Mouse (Mus musculus): ENCODE measurements around the gene Tnrc6c. TPM values are rescaled to one million over a fixed set of nuclear protein-coding genes. Genes with fewer than 3 reads are reported as not detected.

Tnrc6c gene
- polyA plus RNA-seq, 1 experiment from 2014 or later, result 8.1 TPM

GRCm38 (mm10) chr11:117655292-117656076 is 1.4 kb downstream of the Tnrc6c start:
- peaks cover 18% of the 10 kb centered on the region for H3K4me1 ChIP-seq (ENCODE audit: control insufficient read depth, insufficient read depth, low read length)
- WGBS (ENCODE audit: insufficient replicate concordance), result under 1% methylated on average over 68 of the region's 80 CpGs
- H3K9ac ChIP-seq (ENCODE audit: low read depth, low read length), result peak overlapping the region; percentile 90
- H3K27ac ChIP-seq (ENCODE audit: low read depth, low read length), result peak overlapping the region; percentile 92
- H3K4me2 ChIP-seq, result peak overlapping the region; percentile 90
- peak overlapping the region; percentile 87 for H3K4me3 ChIP-seq (ENCODE audit: low read depth, low read length)
- no peaks in the 10 kb centered on the region for H3K9me3 ChIP-seq (replicated peaks; ENCODE audit: control insufficient read depth, low read length)
- no peaks in the 10 kb centered on the region for H3K36me3 ChIP-seq (ENCODE audit: control insufficient read depth, insufficient read depth, low read length)
- H3K27me3 ChIP-seq (ENCODE audit: control insufficient read depth, insufficient read depth, low read length), result 0 out of 2 replicates have a peak, but pooled peaks cover 10% of the 10 kb centered on the region
- peak; percentile 9; the same call in 1 of the 2 replicates for ATAC-seq (replicated peaks; ENCODE audit: insufficient number of reproducible peaks, low FRiP score, low TSS enrichment)

- H3K27me3 ChIP-seq (ENCODE audit: control insufficient read depth, insufficient read depth, low read length), result 0 out of 2 replicates have a peak, but pooled peaks cover 10% of the 10 kb centered on the region
- H3K4me1 ChIP-seq (ENCODE audit: control insufficient read depth, insufficient read depth, low read length), result peaks cover 18% of the 10 kb centered on the region
- H3K4me3 ChIP-seq (ENCODE audit: low read depth, low read length), result peak overlapping the region; percentile 87
- H3K9me3 ChIP-seq (replicated peaks; ENCODE audit: control insufficient read depth, low read length), result no peaks in the 10 kb centered on the region
- ATAC-seq (replicated peaks; ENCODE audit: insufficient number of reproducible peaks, low FRiP score, low TSS enrichment), result no peak
- H3K4me2 ChIP-seq, result peak overlapping the region; percentile 90
- H3K9ac ChIP-seq (ENCODE audit: low read depth, low read length), result peak overlapping the region; percentile 90; the same call in 1 of the 2 replicates
- H3K27ac ChIP-seq (ENCODE audit: low read depth, low read length), result peak overlapping the region; percentile 92; the same call in 1 of the 2 replicates
- H3K36me3 ChIP-seq (ENCODE audit: control insufficient read depth, insufficient read depth, low read length), result no peaks in the 10 kb centered on the region
- WGBS (ENCODE audit: insufficient replicate concordance), result 12% methylated on average over 10 of the region's 10 CpGs
These were observed 1.9 kb downstream of the Tnrc6c start for GRCm38 (mm10) chr11:117656077-117656401.

GRCm38 (mm10) chr11:117658974-117659373 is 4.9 kb downstream of the Tnrc6c start:
- Histone ChIP-seq H3K27me3 (ENCODE audit: control insufficient read depth, insufficient read depth, low read length) (no peaks in the 10 kb centered on the region), H3K4me2 (no peak overlapping the region), H3K36me3 (ENCODE audit: control insufficient read depth, insufficient read depth, low read length) (no peaks in the 10 kb centered on the region), H3K4me3 (ENCODE audit: low read depth, low read length) (no peak overlapping the region), H3K9me3 (replicated peaks; ENCODE audit: control insufficient read depth, low read length) (no peaks in the 10 kb centered on the region), H3K9ac (ENCODE audit: low read depth, low read length) (no peak overlapping the region), H3K27ac (ENCODE audit: low read depth, low read length) (no peak overlapping the region), H3K4me1 (ENCODE audit: control insufficient read depth, insufficient read depth, low read length) (peaks cover 19% of the 10 kb centered on the region)
- WGBS (ENCODE audit: insufficient replicate concordance), result 73% methylated on average over 4 of the region's 4 CpGs
- no peak for ATAC-seq (replicated peaks; ENCODE audit: insufficient number of reproducible peaks, low FRiP score, low TSS enrichment)

- WGBS (ENCODE audit: insufficient replicate concordance), result 74% methylated on average over 4 of the region's 4 CpGs
- no peaks in the 10 kb centered on the region for H3K27me3 ChIP-seq (ENCODE audit: control insufficient read depth, insufficient read depth, low read length)
- no peak overlapping the region for H3K4me2 ChIP-seq
- no peak overlapping the region for H3K9ac ChIP-seq (ENCODE audit: low read depth, low read length)
- no peaks in the 10 kb centered on the region for H3K9me3 ChIP-seq (replicated peaks; ENCODE audit: control insufficient read depth, low read length)
- no peak overlapping the region for H3K4me3 ChIP-seq (ENCODE audit: low read depth, low read length)
- H3K4me1 ChIP-seq (ENCODE audit: control insufficient read depth, insufficient read depth, low read length), result peaks cover 26% of the 10 kb centered on the region
- no peak for ATAC-seq (replicated peaks; ENCODE audit: insufficient number of reproducible peaks, low FRiP score, low TSS enrichment)
- H3K27ac ChIP-seq (ENCODE audit: low read depth, low read length), result no peak overlapping the region
- H3K36me3 ChIP-seq (ENCODE audit: control insufficient read depth, insufficient read depth, low read length), result no peaks in the 10 kb centered on the region
These were observed 9.1 kb downstream of the Tnrc6c start for GRCm38 (mm10) chr11:117663036-117663809.

- ATAC-seq (replicated peaks; ENCODE audit: insufficient number of reproducible peaks, low FRiP score, low TSS enrichment), result no peak
- H3K4me1 ChIP-seq (ENCODE audit: control insufficient read depth, insufficient read depth, low read length), result peaks cover 24% of the 10 kb centered on the region
These were observed 9.7 kb downstream of the Tnrc6c start for GRCm38 (mm10) chr11:117663810-117664139.

DNA sequence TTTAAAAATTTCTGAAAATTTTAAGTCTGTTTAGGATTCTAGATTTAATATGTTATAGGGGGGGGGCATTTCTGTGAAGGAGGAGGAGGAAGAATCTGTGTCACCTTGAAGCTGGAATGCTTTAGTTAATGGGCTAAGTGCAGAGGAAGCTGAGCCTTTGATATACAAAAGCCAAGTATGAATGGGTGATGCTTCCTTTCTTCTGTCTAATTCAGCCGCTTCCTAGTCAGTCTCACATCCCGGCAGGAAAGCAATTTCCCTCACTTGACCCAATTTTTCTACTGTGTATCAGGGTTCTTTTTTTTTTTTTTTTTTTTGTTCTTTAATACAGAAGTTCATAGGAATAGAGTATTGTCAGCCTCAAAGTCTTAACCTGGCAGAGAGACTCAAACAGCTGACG is 11.1 kb downstream of the Tnrc6c start:
- Histone ChIP-seq H3K4me3 (ENCODE audit: low read depth, low read length) (no peak overlapping the region), H3K27ac (ENCODE audit: low read depth, low read length) (no peak overlapping the region), H3K4me1 (ENCODE audit: control insufficient read depth, insufficient read depth, low read length) (peaks cover 20% of the 10 kb centered on the region), H3K36me3 (ENCODE audit: control insufficient read depth, insufficient read depth, low read length) (no peaks in the 10 kb centered on the region), H3K9ac (ENCODE audit: low read depth, low read length) (no peak overlapping the region), H3K9me3 (replicated peaks; ENCODE audit: control insufficient read depth, low read length) (no peaks in the 10 kb centered on the region), H3K27me3 (ENCODE audit: control insufficient read depth, insufficient read depth, low read length) (no peaks in the 10 kb centered on the region), H3K4me2 (no peak overlapping the region)
- WGBS (ENCODE audit: insufficient replicate concordance), result 58% methylated on average over 3 of the region's 3 CpGs
- ATAC-seq (replicated peaks; ENCODE audit: insufficient number of reproducible peaks, low FRiP score, low TSS enrichment), result no peak

More at GRCm38 (mm10) chr11:117663810-117664139, 9.7 kb downstream of the Tnrc6c start:
- no peaks in the 10 kb centered on the region for H3K27me3 ChIP-seq (ENCODE audit: control insufficient read depth, insufficient read depth, low read length)
- no peak overlapping the region for H3K9ac ChIP-seq (ENCODE audit: low read depth, low read length)
- no peak overlapping the region for H3K4me2 ChIP-seq
- H3K36me3 ChIP-seq (ENCODE audit: control insufficient read depth, insufficient read depth, low read length), result no peaks in the 10 kb centered on the region
- H3K9me3 ChIP-seq (replicated peaks; ENCODE audit: control insufficient read depth, low read length), result no peaks in the 10 kb centered on the region
- H3K27ac ChIP-seq (ENCODE audit: low read depth, low read length), result no peak overlapping the region
- H3K4me3 ChIP-seq (ENCODE audit: low read depth, low read length), result no peak overlapping the region

DNA sequence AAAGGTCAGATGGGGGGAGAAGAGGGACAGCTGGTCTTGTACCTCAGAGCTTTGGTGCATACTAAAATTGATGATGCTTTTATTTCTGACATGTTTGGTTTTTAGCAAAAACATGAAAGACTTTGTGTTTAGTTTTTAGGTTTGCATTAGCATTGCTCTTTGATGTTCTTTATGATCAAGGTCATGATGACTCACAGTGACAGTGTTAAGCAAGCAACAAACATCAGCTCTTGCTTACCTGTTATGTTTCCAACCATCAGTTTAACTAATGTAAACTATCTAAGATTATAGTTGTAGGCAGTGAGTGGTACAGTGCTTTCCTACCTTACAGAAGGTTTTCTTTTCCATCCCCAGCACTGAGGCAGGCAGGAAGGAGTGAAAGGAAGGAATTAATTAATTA is 12.5 kb downstream of the Tnrc6c start:
- no peak overlapping the region for H3K4me2 ChIP-seq
- H3K27ac ChIP-seq (ENCODE audit: low read depth, low read length), result no peak overlapping the region
- peaks cover 19% of the 10 kb centered on the region for H3K4me1 ChIP-seq (ENCODE audit: control insufficient read depth, insufficient read depth, low read length)
- no peaks in the 10 kb centered on the region for H3K27me3 ChIP-seq (ENCODE audit: control insufficient read depth, insufficient read depth, low read length)
- no peak overlapping the region for H3K9ac ChIP-seq (ENCODE audit: low read depth, low read length)
- no peak overlapping the region for H3K4me3 ChIP-seq (ENCODE audit: low read depth, low read length)
- H3K9me3 ChIP-seq (replicated peaks; ENCODE audit: control insufficient read depth, low read length), result no peaks in the 10 kb centered on the region
- no peak for ATAC-seq (replicated peaks; ENCODE audit: insufficient number of reproducible peaks, low FRiP score, low TSS enrichment)
- H3K36me3 ChIP-seq (ENCODE audit: control insufficient read depth, insufficient read depth, low read length), result no peaks in the 10 kb centered on the region

DNA sequence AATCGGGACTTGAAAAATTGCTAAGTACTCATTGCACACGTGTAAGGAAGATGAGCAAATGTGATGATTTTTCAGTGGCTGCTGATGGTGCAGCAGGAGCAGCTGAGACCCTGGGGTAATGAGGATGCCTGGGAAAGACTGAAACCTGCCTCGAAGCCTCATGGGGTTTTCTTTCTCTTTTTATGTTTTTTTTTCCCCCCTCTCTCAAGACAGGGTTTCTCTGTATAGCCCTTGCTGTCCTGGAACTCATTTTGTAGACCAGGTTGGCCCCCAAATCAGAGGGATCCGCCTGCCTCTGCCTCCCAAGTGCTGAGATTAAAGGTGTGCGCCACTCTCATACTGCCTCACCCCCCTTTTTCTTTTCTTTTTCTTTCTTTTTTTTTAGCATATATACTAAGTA is 13.1 kb downstream of the Tnrc6c start:
- H3K4me2 ChIP-seq, result no peak overlapping the region
- no peak for ATAC-seq (replicated peaks; ENCODE audit: insufficient number of reproducible peaks, low FRiP score, low TSS enrichment)
- H3K27ac ChIP-seq (ENCODE audit: low read depth, low read length), result no peak overlapping the region
- H3K9ac ChIP-seq (ENCODE audit: low read depth, low read length), result no peak overlapping the region
- H3K36me3 ChIP-seq (ENCODE audit: control insufficient read depth, insufficient read depth, low read length), result no peaks in the 10 kb centered on the region
- H3K4me1 ChIP-seq (ENCODE audit: control insufficient read depth, insufficient read depth, low read length), result peaks cover 16% of the 10 kb centered on the region
- WGBS (ENCODE audit: insufficient replicate concordance), result 89% methylated on average over 5 of the region's 5 CpGs
- H3K27me3 ChIP-seq (ENCODE audit: control insufficient read depth, insufficient read depth, low read length), result no peaks in the 10 kb centered on the region
- no peaks in the 10 kb centered on the region for H3K9me3 ChIP-seq (replicated peaks; ENCODE audit: control insufficient read depth, low read length)
- no peak overlapping the region for H3K4me3 ChIP-seq (ENCODE audit: low read depth, low read length)

Data from heart, embryonic 11.5 days (tissue).